Mouse (Mus musculus) forebrain, postnatal 0 days (tissue): ENCODE data around the gene Klhl31. TPM values are rescaled to one million over a fixed set of nuclear protein-coding genes. Genes with fewer than 3 reads are reported as not detected.

Source experiments
- ATAC-seq: fragments of 200-750 bp; cut with Nextera tagmentation; 2 replicates; pipeline ENCODE4 v1.8.0; 2017; ENCODE audit warnings: mild to moderate bottlenecking, moderate library complexity
- DNase-seq: peaks from one replicate; pipeline ENCODE4 v3.0.0-alpha.2; 2015
- H3K27ac ChIP-seq: fragments of 300-500 bp; sonication (generic); 2 replicates; pipeline ENCODE4 v1.5.1; 2014; ENCODE audit warnings: low read depth, mild to moderate bottlenecking, antibody characterized with exemption, low read length, moderate library complexity, mixed read lengths
- H3K27me3 ChIP-seq: fragments of 300-500 bp; sonication (generic); 2 replicates; pipeline ENCODE4 v1.6.1; 2014; ENCODE audit warnings: mild to moderate bottlenecking, low read length, mixed read lengths; ENCODE audit not compliant: insufficient read depth
- H3K36me3 ChIP-seq: fragments of 300-500 bp; sonication (generic); 2 replicates; pipeline ENCODE4 v1.6.1; 2014; ENCODE audit warnings: mild to moderate bottlenecking, moderate library complexity; ENCODE audit not compliant: insufficient read depth
- H3K4me1 ChIP-seq: fragments of 300-500 bp; sonication (generic); 2 replicates; pipeline ENCODE4 v1.6.1; 2014; ENCODE audit warnings: antibody characterized with exemption; ENCODE audit not compliant: insufficient read depth
- H3K4me2 ChIP-seq: fragments of 300-500 bp; sonication (generic); 2 replicates; pipeline ENCODE4 v1.6.1; 2014; ENCODE audit warnings: low read depth, mild to moderate bottlenecking, moderate library complexity
- H3K4me3 ChIP-seq: fragments of 300-500 bp; sonication (generic); 2 replicates; pipeline ENCODE4 v1.5.1; 2014; ENCODE audit warnings: low read depth, low read length, mixed read lengths
- H3K9ac ChIP-seq: fragments of 300-500 bp; sonication (generic); 2 replicates; pipeline ENCODE4 v1.6.1; 2014; ENCODE audit warnings: mild to moderate bottlenecking
- H3K9me3 ChIP-seq: fragments of 300-500 bp; sonication (generic); 2 replicates; pipeline ENCODE4 v1.6.1; 2016; ENCODE audit warnings: low read length
- CTCF ChIP-seq: sonication (generic); IDR thresholded peaks from 2 replicates; pipeline ENCODE4 v1.5.1; 2016; ENCODE audit warnings: antibody characterized with exemption, control low read depth, low read depth
- whole genome bisulfite sequencing: fragments of 180-500 bp; shearing (Covaris S2); extraction: QIAGEN DNeasy Blood & Tissue Kit; methylation state at CpG from one replicate; pipeline ENCODE4 v1.1.7; 2014; 5-methylcytosine and 5-hydroxymethylcytosine counted together
- polyA plus RNA-seq: library from polyadenylated mRNA; unstranded; fragments of >200 nt; fragmentation: Nextera tagmentation; extraction: Ambion mirVana; gene quantifications from 2 replicates; pipeline ENCODE4 v1.2.1, GENCODE M21; 2015
- total RNA-seq: library from RNA; depleted of rRNA; stranded (reverse); fragments of >200 nt; gene quantifications from 2 replicates; pipeline ENCODE4 v1.2.3, GENCODE M21; 2014

Gene Klhl31
- total and polyA plus RNA-seq, 2 experiments from 2014 or later, result 0.05 to 0.06 TPM

DNA sequence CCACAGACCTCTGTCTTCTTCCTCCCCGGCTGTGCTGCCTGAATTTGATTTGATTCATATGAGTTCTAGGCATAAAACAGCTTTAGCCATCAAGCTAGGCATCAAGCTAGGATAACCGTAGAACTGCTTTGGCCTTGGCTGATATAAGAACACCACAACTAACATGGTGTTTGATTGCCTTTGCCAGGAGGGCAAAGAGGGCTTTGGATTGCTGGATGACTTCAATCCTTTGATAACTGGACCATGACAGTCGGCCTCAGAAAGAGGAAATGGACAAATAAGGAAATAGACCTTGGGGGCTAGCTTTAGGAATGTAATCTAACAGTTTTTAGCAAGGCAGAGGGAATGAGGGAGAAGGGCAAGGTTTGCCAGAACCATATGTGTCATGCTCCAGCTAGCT lies 37.7 kb upstream of the Klhl31 start:
- no peak for DNase-seq
- TF ChIP-seq CTCF, result no peak

DNA sequence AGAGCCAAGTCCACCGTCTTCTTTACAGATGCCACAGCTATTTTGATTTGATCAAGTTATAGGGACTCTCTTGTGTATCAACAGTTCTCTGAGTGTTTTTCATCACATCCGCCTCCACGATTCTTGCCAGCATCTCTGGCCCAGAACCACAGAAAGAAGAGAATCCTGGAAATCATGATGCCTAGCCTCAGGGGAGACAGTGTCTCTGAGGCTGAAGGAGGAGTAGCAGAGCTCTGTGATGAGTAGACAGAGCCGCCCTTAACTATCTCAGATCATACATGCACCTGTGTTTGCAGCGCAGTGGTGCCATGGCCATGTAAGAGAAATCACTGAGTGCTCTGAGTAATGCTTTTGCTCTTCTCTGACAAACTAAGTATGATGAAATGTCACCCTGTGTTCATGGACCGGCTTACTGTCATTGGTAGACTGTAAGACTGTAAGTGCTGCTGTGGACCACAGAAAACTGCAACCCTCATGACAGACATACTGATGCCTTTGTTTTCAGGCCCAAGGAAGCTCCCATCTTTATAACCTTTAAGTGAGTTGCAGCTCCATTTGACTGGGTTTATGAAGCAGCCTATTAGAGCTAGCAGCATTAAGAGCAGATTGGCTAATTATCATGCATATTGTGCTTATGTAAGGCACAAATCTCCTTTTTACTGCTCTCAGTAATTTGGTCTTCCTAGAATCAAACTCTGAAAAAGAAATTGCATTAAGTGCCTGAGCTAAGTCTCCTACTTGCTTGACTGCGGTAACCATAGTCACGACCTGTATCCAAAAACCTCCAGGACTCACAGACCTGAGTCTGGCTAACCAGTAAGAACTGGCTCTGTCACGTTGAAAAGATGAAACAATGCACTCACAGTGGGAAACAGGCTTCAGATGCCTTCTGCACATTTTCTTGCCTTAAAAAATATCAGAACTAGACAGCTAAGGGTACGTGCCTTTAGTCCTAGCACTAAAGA lies 33.7 kb upstream of the Klhl31 start:
- Histone ChIP-seq H3K4me2 (no peak overlapping the region), H3K4me3 (no peak overlapping the region), H3K9ac (no peak overlapping the region), H3K4me1 (no peaks in the 10 kb centered on the region), H3K9me3 (no peaks in the 10 kb centered on the region), H3K36me3 (no peaks in the 10 kb centered on the region), H3K27me3 (no peaks in the 10 kb centered on the region), H3K27ac (no peak overlapping the region)
- TF ChIP-seq CTCF, result no peak
- WGBS, result 58% methylated on average over 10 of the region's 10 CpGs
- ATAC-seq, result peak; percentile 59
- no peak for DNase-seq

More for the DNA sequence above, 37.7 kb upstream of the Klhl31 start:
- no peak overlapping the region for H3K4me2 ChIP-seq
- H3K9ac ChIP-seq, result no peak overlapping the region
- no peak for ATAC-seq
- H3K4me1 ChIP-seq, result no peaks in the 10 kb centered on the region
- no peaks in the 10 kb centered on the region for H3K36me3 ChIP-seq
- no peak overlapping the region for H3K4me3 ChIP-seq
- H3K27ac ChIP-seq, result no peak overlapping the region
- 65% methylated on average over 3 of the region's 3 CpGs for WGBS
- no peaks in the 10 kb centered on the region for H3K9me3 ChIP-seq
- H3K27me3 ChIP-seq, result no peaks in the 10 kb centered on the region

DNA sequence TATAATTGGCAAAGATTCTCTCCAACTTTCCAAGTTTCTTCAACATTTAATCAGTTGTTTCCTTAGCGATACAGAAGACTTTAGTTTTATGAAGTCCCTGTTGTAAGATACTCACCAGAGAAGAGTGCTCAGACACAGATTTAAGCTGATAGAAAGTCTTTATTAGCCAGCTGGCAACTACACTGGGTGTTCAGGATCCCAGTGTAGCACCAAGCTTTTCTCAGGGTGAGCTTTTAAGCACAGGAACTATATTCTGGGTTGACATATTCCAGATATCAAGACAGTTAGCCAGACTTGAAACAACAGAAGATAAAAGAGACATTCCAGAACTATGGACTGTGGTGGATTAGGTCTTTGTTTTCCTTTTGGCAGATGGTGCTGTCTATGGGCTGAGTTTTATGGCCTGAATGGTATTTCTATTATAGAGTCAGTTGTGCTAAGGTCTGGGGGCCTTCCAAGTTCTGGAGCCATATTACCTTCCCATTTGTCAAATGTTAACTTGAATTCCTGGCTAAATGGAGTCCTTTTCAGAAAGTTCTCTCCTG lies 32.3 kb upstream of the Klhl31 start:
- no peak for TF ChIP-seq CTCF
- no peaks in the 10 kb centered on the region for H3K27me3 ChIP-seq
- no peaks in the 10 kb centered on the region for H3K36me3 ChIP-seq
- 87% methylated on average over 1 of the region's 1 CpGs for WGBS
- no peaks in the 10 kb centered on the region for H3K4me1 ChIP-seq
- no peak for DNase-seq
- H3K9me3 ChIP-seq, result no peaks in the 10 kb centered on the region
- no peak overlapping the region for H3K4me2 ChIP-seq
- ATAC-seq, result no peak
- H3K9ac ChIP-seq, result no peak overlapping the region
- H3K27ac ChIP-seq, result no peak overlapping the region
- H3K4me3 ChIP-seq, result no peak overlapping the region

DNA sequence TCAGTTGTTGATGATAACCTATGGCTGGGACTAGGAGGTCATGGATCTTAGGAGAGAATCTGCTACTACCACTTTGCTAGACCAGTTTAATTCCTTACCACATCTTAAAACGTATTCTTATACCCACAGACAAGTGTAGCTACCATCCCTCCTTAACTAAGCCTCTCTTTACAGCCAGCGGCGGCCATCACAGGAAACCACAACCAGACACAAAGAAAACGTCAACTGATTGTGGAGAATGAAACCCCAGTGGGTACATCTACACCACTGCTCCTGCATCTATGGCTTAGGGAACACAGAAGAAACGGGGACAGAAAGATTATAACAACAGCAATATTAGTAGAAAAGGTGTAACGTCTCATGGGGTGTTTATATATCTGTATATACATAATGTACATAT lies 29.0 kb upstream of the Klhl31 start:
- H3K4me1 ChIP-seq, result no peaks in the 10 kb centered on the region
- ATAC-seq (no peak), DNase-seq (no peak)
- 78% methylated on average over 6 of the region's 6 CpGs for WGBS
- H3K36me3 ChIP-seq, result no peaks in the 10 kb centered on the region
- no peak overlapping the region for H3K9ac ChIP-seq
- H3K27me3 ChIP-seq, result no peaks in the 10 kb centered on the region
- H3K4me2 ChIP-seq, result no peak overlapping the region
- no peaks in the 10 kb centered on the region for H3K9me3 ChIP-seq
- H3K27ac ChIP-seq, result no peak overlapping the region
- no peak overlapping the region for H3K4me3 ChIP-seq
- no peak for TF ChIP-seq CTCF

DNA sequence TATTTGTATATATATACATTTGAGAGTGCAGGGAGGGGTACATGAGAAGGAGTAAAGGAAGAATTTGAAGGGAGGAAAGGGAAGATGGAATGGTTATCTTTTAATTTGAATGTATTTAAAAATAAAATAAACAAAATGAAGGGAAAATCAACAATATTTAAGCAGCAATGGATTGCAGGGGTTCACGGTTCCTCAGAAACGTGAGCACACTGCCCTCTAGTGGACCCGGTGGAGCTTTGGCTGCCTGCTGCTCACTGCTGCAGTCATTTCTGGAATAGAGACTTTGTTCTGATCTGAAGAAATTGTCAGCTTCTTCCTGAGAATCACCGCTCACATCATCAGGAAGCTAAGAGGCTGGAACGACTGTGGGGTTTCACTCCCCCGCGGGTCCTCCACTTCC lies 28.5 kb upstream of the Klhl31 start:
- no peaks in the 10 kb centered on the region for H3K9me3 ChIP-seq
- DNase-seq, result peak; percentile 74
- H3K4me2 ChIP-seq, result no peak overlapping the region
- 18% methylated on average over 4 of the region's 7 CpGs for WGBS
- no peaks in the 10 kb centered on the region for H3K4me1 ChIP-seq
- H3K36me3 ChIP-seq, result no peaks in the 10 kb centered on the region
- 0 out of 2 replicates have a peak, but pooled peaks have one; percentile 54 for ATAC-seq
- no peak overlapping the region for H3K4me3 ChIP-seq
- H3K27ac ChIP-seq, result no peak overlapping the region
- no peak overlapping the region for H3K9ac ChIP-seq
- peak; percentile 72 for TF ChIP-seq CTCF
- H3K27me3 ChIP-seq, result no peaks in the 10 kb centered on the region

DNA sequence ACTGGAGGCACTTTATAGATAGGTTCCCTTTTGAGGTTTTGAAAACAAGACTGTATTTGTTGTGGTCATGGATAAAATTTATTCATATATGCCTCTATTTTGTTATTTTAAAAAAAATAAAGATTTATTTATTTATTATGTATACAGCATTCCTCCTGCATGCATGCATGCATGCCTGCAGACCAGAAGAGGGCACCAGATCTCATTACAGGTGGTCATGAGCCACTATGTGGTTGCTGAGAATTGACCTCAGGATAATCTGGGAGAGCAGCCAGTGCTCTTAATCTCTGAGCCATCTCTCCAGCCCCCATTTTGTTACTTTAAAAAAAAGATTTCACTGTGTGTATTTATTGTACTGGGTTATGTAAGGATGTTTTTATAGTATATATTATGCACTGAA lies 25.5 kb upstream of the Klhl31 start:
- no peak overlapping the region for H3K27ac ChIP-seq
- no peaks in the 10 kb centered on the region for H3K36me3 ChIP-seq
- H3K4me3 ChIP-seq, result no peak overlapping the region
- H3K4me2 ChIP-seq, result no peak overlapping the region
- H3K4me1 ChIP-seq, result no peaks in the 10 kb centered on the region
- TF ChIP-seq CTCF, result peak; percentile 55
- H3K27me3 ChIP-seq, result no peaks in the 10 kb centered on the region
- H3K9ac ChIP-seq, result no peak overlapping the region
- ATAC-seq (no peak), DNase-seq (no peak)
- no peaks in the 10 kb centered on the region for H3K9me3 ChIP-seq

DNA sequence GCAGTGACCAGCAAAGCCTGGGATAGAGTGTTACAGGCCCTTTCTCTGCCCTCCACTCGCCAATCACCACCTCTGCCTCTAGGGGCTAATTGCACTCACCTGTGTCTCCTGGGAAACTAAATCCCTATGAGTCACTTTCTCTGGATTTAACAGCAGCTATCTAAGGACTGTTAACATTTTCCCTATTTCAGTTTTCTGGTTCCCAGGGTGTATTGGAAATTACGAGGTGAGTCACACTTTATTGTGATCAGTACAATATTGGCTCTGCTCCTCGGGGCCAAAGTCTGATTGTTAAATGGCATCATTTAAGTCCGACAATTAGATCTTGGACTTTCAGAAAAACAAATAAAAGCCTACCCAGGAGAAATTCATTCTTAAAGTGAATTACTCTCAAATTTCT lies 24.0 kb upstream of the Klhl31 start:
- no peak overlapping the region for H3K4me3 ChIP-seq
- DNase-seq (no peak), ATAC-seq (no peak)
- 64% methylated on average over 4 of the region's 4 CpGs for WGBS
- H3K4me1 ChIP-seq, result no peaks in the 10 kb centered on the region
- no peak overlapping the region for H3K9ac ChIP-seq
- H3K36me3 ChIP-seq, result no peaks in the 10 kb centered on the region
- no peak overlapping the region for H3K4me2 ChIP-seq
- H3K9me3 ChIP-seq, result no peaks in the 10 kb centered on the region
- no peaks in the 10 kb centered on the region for H3K27me3 ChIP-seq
- no peak for TF ChIP-seq CTCF
- H3K27ac ChIP-seq, result no peak overlapping the region
